In the genomic region with DNA sequence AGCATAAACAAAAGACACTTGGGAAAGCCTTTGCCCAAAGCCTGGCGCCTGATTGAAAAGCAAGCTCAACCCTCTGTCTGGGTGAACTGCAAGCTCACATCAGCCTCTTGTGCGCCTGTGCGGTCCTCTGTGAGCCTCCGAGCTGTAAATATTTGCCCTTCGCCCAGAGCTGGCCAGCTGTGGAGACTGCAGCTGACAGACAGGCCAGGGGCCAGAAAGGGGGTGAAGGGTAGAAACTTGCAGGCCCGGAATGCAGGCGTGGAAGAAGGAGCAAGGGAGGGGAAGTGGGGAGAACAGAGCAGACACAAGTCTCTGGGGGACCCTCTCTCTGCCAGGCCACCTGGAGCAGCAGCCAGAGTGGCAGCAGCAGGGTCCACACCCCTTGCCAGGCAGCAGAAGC, we compare ENCODE assay signal across 8 mouse cellular contexts. TPM values are rescaled to one million over a fixed set of nuclear protein-coding genes. Genes with fewer than 3 reads are reported as not detected.
DNase-seq lines count a peak whose midpoint lies in the region; ATAC-seq lines count a peak whose summit lies in the region.

No protein-coding gene starts in this region.

- H3K4me3 ChIP-seq in forebrain, embryonic 14.5 days (ENCODE audit: low read depth, low read length): no peak overlapping the region
- H3K4me3 ChIP-seq in limb, embryonic 10.5 days: peak overlapping the region; percentile 77
- peak overlapping the region; percentile 13; the same call in 1 of the 2 replicates for H3K4me3 ChIP-seq in midbrain, embryonic 11.5 days (ENCODE audit: low read depth, low read length)

- ATAC-seq in forebrain, embryonic 14.5 days: no peak
- peak; percentile 18; the same call in 1 of the 2 replicates for ATAC-seq in midbrain, embryonic 11.5 days (ENCODE audit: low FRiP score)

- WGBS in forebrain, embryonic 14.5 days: 7% methylated on average over 7 of the region's 7 CpGs
- 1% methylated on average over 7 of the region's 7 CpGs for WGBS in limb, embryonic 10.5 days
- WGBS in midbrain, embryonic 11.5 days: 4% methylated on average over 7 of the region's 7 CpGs

- DNase-seq in adrenal gland, postnatal 36 days: peak; percentile 40 to 72
- DNase-seq in forebrain, embryonic 14.5 days (ENCODE audit: low spot score): peak; percentile 47
- DNase-seq in heart, postnatal 36 days: peak; percentile 47 to 64
- DNase-seq in limb, embryonic 10.5 days (ENCODE audit: low spot score): peak; percentile 77
- DNase-seq in midbrain, embryonic 11.5 days (ENCODE audit: low spot score, missing footprints): peak; percentile 91
- DNase-seq in right cerebral cortex, adult 18-20 months: no peak
- no peak for DNase-seq in thymus, adult 18-20 months
- no peak for DNase-seq in c-Kit-positive CD71-positive TER-119-positive erythroid progenitor cells, embryonic 14.5 days (ENCODE audit: low spot score)

- H3K9me3 ChIP-seq in forebrain, embryonic 14.5 days (replicated peaks; ENCODE audit: control insufficient read depth, low read length): no peaks in the 10 kb centered on the region
- H3K9me3 ChIP-seq in limb, embryonic 10.5 days (replicated peaks): no peaks in the 10 kb centered on the region
- no peaks in the 10 kb centered on the region for H3K9me3 ChIP-seq in midbrain, embryonic 11.5 days (ENCODE audit: control insufficient read depth, low read length)

- H3K4me2 ChIP-seq in forebrain, embryonic 14.5 days (ENCODE audit: low read length): peak overlapping the region; percentile 37
- peak overlapping the region; percentile 34 for H3K4me2 ChIP-seq in midbrain, embryonic 11.5 days

- intact Hi-C loops in heart, postnatal 36 days (cut with DNase I): loop anchor here (2.0 to 10.0 kb wide), 3 partner anchors 46 to 240 kb away; no protein-coding TSS in a partner anchor

- peaks cover 11% of the 10 kb centered on the region; the same call in 1 of the 2 replicates for H3K27me3 ChIP-seq in forebrain, embryonic 14.5 days (replicated peaks; ENCODE audit: control insufficient read depth, insufficient read depth, low read length)
- no peaks in the 10 kb centered on the region for H3K27me3 ChIP-seq in limb, embryonic 10.5 days (ENCODE audit: low read depth, poor library complexity, severe bottlenecking)
- peaks cover 12% of the 10 kb centered on the region for H3K27me3 ChIP-seq in midbrain, embryonic 11.5 days (ENCODE audit: control insufficient read depth, insufficient read depth, low read length)

- H3K9ac ChIP-seq in forebrain, embryonic 14.5 days (ENCODE audit: low read length): peak overlapping the region; percentile 10; the same call in 1 of the 2 replicates
- H3K9ac ChIP-seq in midbrain, embryonic 11.5 days (ENCODE audit: low read length): peak overlapping the region; percentile 41

- H3K36me3 ChIP-seq in forebrain, embryonic 14.5 days (ENCODE audit: control insufficient read depth, insufficient read depth, low read length): no peaks in the 10 kb centered on the region
- peaks cover 6% of the 10 kb centered on the region; the same call in 1 of the 2 replicates for H3K36me3 ChIP-seq in limb, embryonic 10.5 days
- H3K36me3 ChIP-seq in midbrain, embryonic 11.5 days (ENCODE audit: control insufficient read depth, insufficient read depth, low read length): no peaks in the 10 kb centered on the region

- no peak overlapping the region for H3K27ac ChIP-seq in forebrain, embryonic 14.5 days (ENCODE audit: low read depth, low read length)
- H3K27ac ChIP-seq in limb, embryonic 10.5 days: peak overlapping the region; percentile 82
- peak overlapping the region; percentile 35; the same call in 1 of the 2 replicates for H3K27ac ChIP-seq in midbrain, embryonic 11.5 days (ENCODE audit: low read depth, low read length)

- peaks cover 7% of the 10 kb centered on the region; the same call in 1 of the 2 replicates for H3K4me1 ChIP-seq in forebrain, embryonic 14.5 days (ENCODE audit: control insufficient read depth, insufficient read depth, low read length)
- H3K4me1 ChIP-seq in limb, embryonic 10.5 days: peaks cover 62% of the 10 kb centered on the region
- peaks cover 24% of the 10 kb centered on the region for H3K4me1 ChIP-seq in midbrain, embryonic 11.5 days (ENCODE audit: control insufficient read depth, insufficient read depth, low read length)

RNA-seq across cellular contexts. Expression of gene Pdzrn3, which starts 3.0 kb away (rescaled TPM):
- total RNA-seq in adrenal gland, postnatal 36 days (2021): 10 to 100 TPM; 19.1 to 25.7 TPM
- polyA plus RNA-seq in forebrain, embryonic 14.5 days (2014; fragmentation: Nextera tagmentation; extraction: Ambion mirVana): 16.5 and 17.0 TPM in 2 replicates
- 10 to 100 TPM; 28.6 to 40.4 TPM for total RNA-seq in heart, postnatal 36 days (2021)
- polyA plus RNA-seq in limb, embryonic 10.5 days (2016; fragmentation: Nextera tagmentation; extraction: Ambion mirVana): 6.2 and 9.2 TPM in 2 replicates
- polyA plus RNA-seq in midbrain, embryonic 11.5 days (2014; fragmentation: Nextera tagmentation; extraction: Ambion mirVana): 8.4 and 8.8 TPM in 2 replicates

Comparison
In these comparisons a context has a peak if more than half of its experiments do, and no peak if none do; other contexts are left out.
1. DNase-seq: peak in adrenal gland, postnatal 36 days (2 of 2), forebrain, embryonic 14.5 days (single experiment), heart, postnatal 36 days (2 of 2), limb, embryonic 10.5 days (single experiment) and midbrain, embryonic 11.5 days (single experiment); none in right cerebral cortex, adult 18-20 months (single experiment), thymus, adult 18-20 months (0 of 2) and c-Kit-positive CD71-positive TER-119-positive erythroid progenitor cells, embryonic 14.5 days (single experiment).